Mouse (Mus musculus): Measurements from ENCODE around the gene Fem1a. TPM values are rescaled to one million over a fixed set of nuclear protein-coding genes. Genes with fewer than 3 reads are reported as not detected.
A peak's percentile ranks its signal among the peaks of the same experiment; 100 is the strongest.

Gene Fem1a
- polyA plus RNA-seq, 1 experiment from 2014 or later, result 15.5 TPM

DNA sequence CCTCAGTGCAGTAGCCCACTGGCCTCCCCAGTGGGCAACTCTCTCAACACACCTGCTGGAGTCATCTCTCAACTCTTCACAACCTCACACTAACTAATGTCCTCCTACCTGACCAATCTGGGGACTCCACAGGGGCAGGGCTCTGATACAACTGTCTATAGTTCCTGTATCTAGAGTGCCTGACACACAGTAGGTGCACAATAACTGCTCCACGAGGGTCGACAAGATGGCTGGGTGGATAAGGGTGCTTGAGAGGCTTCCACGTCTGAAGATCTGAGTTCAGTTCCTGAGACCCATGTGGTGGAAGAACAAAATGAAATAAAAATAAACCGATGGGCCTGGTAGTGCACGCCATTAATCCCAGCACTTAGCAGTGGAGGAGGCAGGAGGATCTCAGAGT is 17.4 kb downstream of the Fem1a start:
- no peak overlapping the region for H3K4me3 ChIP-seq
- H3K27me3 ChIP-seq (ENCODE audit: insufficient read depth, poor library complexity, severe bottlenecking), result no peaks in the 10 kb centered on the region
- 88% methylated on average over 5 of the region's 5 CpGs for WGBS
- H3K27ac ChIP-seq, result no peak overlapping the region
- DNase-seq (ENCODE audit: low spot score), result no peak
- no peaks in the 10 kb centered on the region for H3K9me3 ChIP-seq
- H3K36me3 ChIP-seq, result peaks cover 26% of the 10 kb centered on the region
- H3K4me1 ChIP-seq (replicated peaks), result peaks cover 30% of the 10 kb centered on the region

DNA sequence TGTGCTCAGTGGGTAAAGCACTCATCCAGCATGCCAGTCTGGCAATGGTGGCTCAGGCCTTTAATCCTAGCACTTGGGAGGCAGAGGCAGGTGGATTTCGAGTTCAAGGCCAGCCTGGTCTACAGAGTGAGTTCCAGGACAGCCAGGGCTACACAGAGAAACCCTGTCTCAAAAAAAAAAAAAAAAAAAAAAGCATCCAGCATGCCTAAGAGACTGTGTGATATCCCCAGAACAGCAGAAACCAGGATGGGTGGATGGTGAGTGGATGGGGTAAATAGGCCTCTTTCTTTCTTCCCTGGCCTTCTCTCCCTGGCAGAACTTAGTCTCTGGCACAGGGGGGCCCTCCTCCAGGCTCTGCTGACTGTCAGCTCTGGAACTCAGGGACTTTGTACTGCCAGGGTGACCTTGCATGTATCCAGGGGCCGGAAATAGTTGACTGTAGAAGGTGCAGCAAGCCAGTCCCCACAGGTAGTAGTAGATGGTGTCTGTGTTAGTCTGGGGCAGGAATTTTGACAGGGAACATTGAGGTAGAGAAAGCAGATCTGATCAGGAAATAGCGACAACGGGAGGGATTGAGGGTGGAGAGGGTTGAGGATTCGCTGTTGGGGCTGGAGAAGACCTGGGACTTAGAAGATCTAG is 19.4 kb downstream of the Fem1a start:
- Histone ChIP-seq H3K27me3 (ENCODE audit: insufficient read depth, poor library complexity, severe bottlenecking) (no peaks in the 10 kb centered on the region), H3K27ac (peak overlapping the region; percentile 85)

DNA sequence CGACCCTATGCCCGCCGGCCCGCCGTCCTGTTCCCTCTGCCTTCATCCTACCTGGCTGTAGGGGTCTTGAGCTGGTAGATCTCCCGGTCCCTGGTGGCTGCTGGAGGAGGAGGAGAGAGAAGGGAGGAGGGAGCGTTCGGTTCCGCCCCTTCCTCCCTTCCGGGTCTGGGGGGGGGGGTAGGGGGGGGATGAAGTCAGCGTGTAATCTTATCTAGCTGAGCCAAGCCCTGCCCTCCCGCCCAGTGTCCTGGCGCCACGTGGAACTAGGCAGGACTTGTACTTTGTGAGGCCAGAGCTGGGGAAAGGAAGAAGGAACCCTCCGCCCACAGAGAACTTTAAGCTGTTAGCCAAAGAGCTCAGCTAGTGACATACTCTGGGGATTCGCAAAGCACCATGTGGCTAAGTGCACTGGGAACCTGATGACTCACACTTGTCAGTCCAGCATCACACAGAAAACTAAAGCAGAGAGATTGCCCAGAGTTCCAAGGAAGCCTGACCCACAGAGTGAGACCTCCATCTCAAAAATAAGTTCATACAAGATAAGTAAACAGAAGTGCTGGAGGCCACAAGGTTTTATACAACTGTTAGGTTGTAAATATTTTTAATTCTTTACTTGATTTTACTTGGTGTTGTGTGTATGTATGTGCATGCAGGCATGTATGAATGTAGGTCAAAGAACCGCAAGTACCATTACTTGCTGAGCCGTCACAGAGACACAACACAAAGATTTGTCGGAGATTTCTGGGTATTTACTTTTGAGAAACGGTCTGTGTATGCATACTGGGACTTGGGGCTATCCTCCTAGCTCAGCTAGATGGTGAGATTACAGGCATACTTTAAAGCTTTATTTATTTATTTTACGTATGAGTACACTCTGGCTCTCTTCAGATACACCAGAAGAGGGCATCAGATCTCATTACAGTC is 20.3 kb downstream of the Fem1a start, which contains the start of gene Ticam1:
Gene Ticam1 (minus strand): TSS at position 144 of the 924 bp plus-strand sequence.
- Histone ChIP-seq H3K36me3 (peaks cover 27% of the 10 kb centered on the region), H3K27me3 (ENCODE audit: insufficient read depth, poor library complexity, severe bottlenecking) (no peaks in the 10 kb centered on the region), H3K27ac (peak within 1 kb of the TSS; percentile 85), H3K9me3 (no peaks in the 10 kb centered on the region), H3K4me1 (replicated peaks) (peaks cover 22% of the 10 kb centered on the region), H3K4me3 (peak within 1 kb of the TSS; percentile 62)
- DNase-seq (ENCODE audit: low spot score), result peak; percentile 94
- WGBS, result 8% methylated on average over 21 of the region's 21 CpGs

More for the DNA sequence above, 19.4 kb downstream of the Fem1a start:
- Histone ChIP-seq H3K4me1 (replicated peaks) (peaks cover 22% of the 10 kb centered on the region), H3K4me3 (peak overlapping the region; percentile 62), H3K9me3 (no peaks in the 10 kb centered on the region), H3K36me3 (peaks cover 28% of the 10 kb centered on the region)
- no peak for DNase-seq (ENCODE audit: low spot score)
- 29% methylated on average over 5 of the region's 5 CpGs for WGBS

DNA sequence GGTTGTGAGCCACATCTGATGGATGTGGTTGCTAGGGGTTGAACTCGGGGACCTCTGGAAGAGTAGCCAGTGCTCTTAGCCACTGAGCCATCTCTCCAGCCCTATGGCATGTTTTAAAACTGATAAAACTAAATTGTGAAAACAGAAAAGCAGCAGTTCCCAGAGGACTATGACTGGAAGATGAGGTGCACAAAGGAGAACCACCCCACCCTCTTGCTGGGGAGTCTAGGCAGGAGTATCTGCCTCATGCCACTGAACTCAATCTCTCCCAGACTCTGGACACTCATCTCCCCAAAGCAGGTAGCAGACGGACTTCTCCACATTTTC is 20.9 kb downstream of the Fem1a start:
- Histone ChIP-seq H3K27ac (peak overlapping the region; percentile 85), H3K4me3 (peak overlapping the region; percentile 62), H3K4me1 (replicated peaks) (peaks cover 22% of the 10 kb centered on the region), H3K27me3 (ENCODE audit: insufficient read depth, poor library complexity, severe bottlenecking) (no peaks in the 10 kb centered on the region), H3K36me3 (peaks cover 26% of the 10 kb centered on the region), H3K9me3 (no peaks in the 10 kb centered on the region)
- 51% methylated on average over 2 of the region's 2 CpGs for WGBS
- no peak for DNase-seq (ENCODE audit: low spot score)

DNA sequence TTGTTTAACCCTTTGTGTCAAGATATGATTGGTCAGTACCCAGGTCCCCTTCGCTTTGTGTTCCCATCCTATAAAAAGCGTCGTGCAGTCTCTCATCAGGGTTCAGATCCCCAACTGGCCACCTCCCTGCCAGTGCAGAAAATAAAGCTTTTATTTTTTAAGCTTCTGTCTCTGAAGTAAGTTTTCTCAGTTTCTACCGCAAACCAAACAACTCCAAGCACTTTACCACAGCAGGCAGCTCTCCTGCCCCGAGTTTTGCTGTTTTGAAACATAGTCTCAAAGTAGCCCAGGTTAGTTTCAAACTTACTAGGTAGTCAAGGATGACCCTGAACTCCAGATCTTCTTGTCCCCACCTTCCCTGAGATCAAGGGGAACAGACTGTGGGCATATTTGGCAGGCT is 21.7 kb downstream of the Fem1a start:
- H3K4me1 ChIP-seq (replicated peaks), result peaks cover 22% of the 10 kb centered on the region
- H3K4me3 ChIP-seq, result no peak overlapping the region
- peaks cover 34% of the 10 kb centered on the region for H3K36me3 ChIP-seq
- no peak for DNase-seq (ENCODE audit: low spot score)
- no peak overlapping the region for H3K27ac ChIP-seq
- WGBS, result 92% methylated on average over 5 of the region's 5 CpGs
- no peaks in the 10 kb centered on the region for H3K9me3 ChIP-seq
- H3K27me3 ChIP-seq (ENCODE audit: insufficient read depth, poor library complexity, severe bottlenecking), result no peaks in the 10 kb centered on the region

DNA sequence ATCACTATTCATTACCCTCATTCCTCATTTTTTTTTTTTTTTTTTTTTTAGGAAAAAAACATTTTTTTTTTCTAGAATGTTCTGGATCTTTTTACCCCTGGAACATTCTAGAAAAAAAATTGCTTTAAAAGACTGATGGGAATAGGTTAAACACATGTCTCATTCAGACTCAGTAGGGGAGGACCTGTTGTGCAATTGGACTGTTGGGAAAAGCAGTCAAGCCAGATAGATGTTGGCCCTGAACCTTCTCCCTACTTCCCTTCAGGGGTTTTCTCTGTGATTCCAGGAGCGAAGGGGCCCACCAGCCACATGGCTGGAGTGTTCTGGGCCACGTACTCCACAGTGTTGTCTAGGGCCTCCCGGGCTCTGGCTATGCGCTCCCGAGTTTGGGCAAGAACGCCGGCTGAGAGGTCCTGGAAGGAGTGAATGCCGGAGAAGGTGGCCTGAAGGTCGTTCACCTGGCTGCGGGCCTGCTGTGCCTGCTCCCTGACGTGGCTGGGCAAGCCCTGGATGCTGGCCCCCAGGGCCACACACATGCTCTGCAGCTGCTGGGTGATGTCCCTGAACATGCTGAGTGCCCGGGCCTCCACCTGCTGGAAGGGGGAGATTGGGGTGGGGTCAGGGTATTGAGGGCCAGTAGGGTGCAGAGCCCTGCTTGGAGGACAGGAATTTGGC is 23.0 kb downstream of the Fem1a start:
- 92% methylated on average over 12 of the region's 12 CpGs for WGBS
- peaks cover 22% of the 10 kb centered on the region for H3K4me1 ChIP-seq (replicated peaks)
- no peak overlapping the region; the same call in 1 of the 2 replicates for H3K27ac ChIP-seq
- H3K9me3 ChIP-seq, result no peaks in the 10 kb centered on the region
- H3K36me3 ChIP-seq, result peaks cover 44% of the 10 kb centered on the region
- no peak overlapping the region for H3K4me3 ChIP-seq
- DNase-seq (ENCODE audit: low spot score), result no peak
- no peaks in the 10 kb centered on the region for H3K27me3 ChIP-seq (ENCODE audit: insufficient read depth, poor library complexity, severe bottlenecking)

DNA sequence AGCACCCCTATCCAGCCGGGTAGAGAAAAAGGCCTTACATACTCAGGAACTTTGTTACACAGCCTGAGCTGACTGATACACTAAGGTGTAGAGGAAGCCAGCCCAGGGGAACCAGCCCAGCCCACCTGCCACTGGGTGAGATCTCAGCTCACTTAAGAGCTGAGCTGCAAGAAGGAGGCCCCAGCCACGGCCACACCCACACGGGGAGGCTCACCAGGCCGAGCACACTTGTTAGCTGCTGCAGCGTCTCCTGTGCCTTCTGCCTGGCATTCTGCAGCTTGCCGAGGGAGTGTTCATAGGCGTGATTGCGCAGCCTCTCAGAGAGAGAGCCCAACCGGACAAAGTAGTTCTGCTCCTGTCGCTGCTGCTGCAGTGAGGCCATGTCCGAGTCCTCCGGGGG is 24.6 kb downstream of the Fem1a start:
- H3K4me3 ChIP-seq, result no peak overlapping the region
- DNase-seq (ENCODE audit: low spot score), result no peak
- 90% methylated on average over 12 of the region's 12 CpGs for WGBS
- H3K27me3 ChIP-seq (ENCODE audit: insufficient read depth, poor library complexity, severe bottlenecking), result no peaks in the 10 kb centered on the region
- 0 out of 2 replicates have a peak overlapping the region, but pooled peaks have one; percentile 12 for H3K27ac ChIP-seq
- H3K36me3 ChIP-seq, result peaks cover 60% of the 10 kb centered on the region
- H3K4me1 ChIP-seq (replicated peaks), result peaks cover 16% of the 10 kb centered on the region
- H3K9me3 ChIP-seq, result no peaks in the 10 kb centered on the region

DNA sequence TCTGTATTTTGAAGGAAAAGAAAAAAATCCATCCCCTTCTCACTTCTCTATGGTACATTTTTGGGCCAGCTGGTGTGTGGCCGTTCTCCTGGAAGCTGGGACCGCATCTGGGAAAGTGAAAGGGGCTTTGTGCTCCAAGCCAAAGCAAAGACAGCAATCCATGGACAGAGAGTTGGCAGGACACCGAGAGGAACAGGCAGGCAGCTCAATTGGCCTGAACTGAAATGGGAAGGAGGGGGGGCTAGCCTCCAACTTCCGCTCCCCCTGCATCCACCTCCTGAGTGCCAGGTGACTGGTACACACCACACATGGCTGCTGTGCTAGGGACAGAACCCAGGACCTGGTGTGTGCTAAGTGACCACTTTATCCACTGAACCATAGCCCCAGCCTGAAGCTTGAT is 26.2 kb downstream of the Fem1a start:
- Histone ChIP-seq H3K27me3 (ENCODE audit: insufficient read depth, poor library complexity, severe bottlenecking) (no peaks in the 10 kb centered on the region), H3K9me3 (no peaks in the 10 kb centered on the region), H3K4me3 (no peak overlapping the region), H3K4me1 (replicated peaks) (peaks cover 3% of the 10 kb centered on the region), H3K36me3 (peaks cover 64% of the 10 kb centered on the region), H3K27ac (no peak overlapping the region)
- WGBS, result 93% methylated on average over 4 of the region's 4 CpGs
- no peak for DNase-seq (ENCODE audit: low spot score)

DNA sequence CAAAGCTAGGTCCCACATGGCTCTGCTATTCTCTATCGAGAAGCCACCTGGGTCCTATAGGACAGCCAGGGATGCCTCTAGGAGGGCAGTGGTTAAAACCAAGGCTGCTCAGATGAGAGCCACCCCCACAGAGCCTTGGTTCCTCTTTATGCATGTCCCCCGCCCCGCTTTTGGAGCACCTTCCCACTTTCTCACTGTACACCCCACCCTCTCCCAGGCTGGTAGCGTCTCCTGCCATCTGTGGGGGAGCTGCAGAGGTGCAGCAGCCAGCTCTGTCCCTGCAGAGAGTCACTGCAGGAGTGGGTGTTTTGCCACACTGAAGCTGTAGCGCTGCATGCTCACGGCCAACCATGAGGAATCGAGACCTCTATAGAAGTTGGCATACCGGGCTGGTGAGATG is 26.7 kb downstream of the Fem1a start:
- WGBS, result 94% methylated on average over 8 of the region's 8 CpGs

DNA sequence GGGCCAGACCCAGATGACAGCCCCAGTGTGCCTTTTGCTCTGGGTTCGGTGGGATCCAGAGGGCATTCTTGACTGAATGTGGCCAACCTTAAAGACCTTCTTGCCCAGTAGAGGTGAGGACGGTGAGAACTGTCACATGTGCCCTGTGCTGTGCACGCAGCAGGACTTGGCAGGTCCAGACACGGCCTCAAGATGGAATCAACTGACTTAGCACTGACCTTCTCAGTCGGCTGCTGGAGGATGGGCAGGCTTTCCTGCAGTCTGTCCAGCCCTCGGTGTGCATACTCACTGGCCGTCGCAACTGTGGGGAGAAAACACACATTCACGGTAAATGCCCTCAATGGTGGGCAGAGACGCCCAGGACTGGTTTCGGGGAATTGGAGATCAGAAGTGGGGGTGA is 29.4 kb downstream of the Fem1a start:
- Histone ChIP-seq H3K27me3 (ENCODE audit: insufficient read depth, poor library complexity, severe bottlenecking) (no peaks in the 10 kb centered on the region), H3K9me3 (no peaks in the 10 kb centered on the region), H3K4me1 (replicated peaks) (peaks cover 35% of the 10 kb centered on the region), H3K36me3 (peaks cover 46% of the 10 kb centered on the region), H3K4me3 (no peak overlapping the region), H3K27ac (no peak overlapping the region)
- 94% methylated on average over 11 of the region's 11 CpGs for WGBS
- DNase-seq (ENCODE audit: low spot score), result no peak

More for the DNA sequence above, 26.7 kb downstream of the Fem1a start:
- peaks cover 8% of the 10 kb centered on the region for H3K4me1 ChIP-seq (replicated peaks)
- no peaks in the 10 kb centered on the region for H3K9me3 ChIP-seq
- DNase-seq (ENCODE audit: low spot score), result no peak
- H3K36me3 ChIP-seq, result peaks cover 64% of the 10 kb centered on the region
- H3K27ac ChIP-seq, result no peak overlapping the region
- H3K27me3 ChIP-seq (ENCODE audit: insufficient read depth, poor library complexity, severe bottlenecking), result no peaks in the 10 kb centered on the region
- no peak overlapping the region for H3K4me3 ChIP-seq

DNA sequence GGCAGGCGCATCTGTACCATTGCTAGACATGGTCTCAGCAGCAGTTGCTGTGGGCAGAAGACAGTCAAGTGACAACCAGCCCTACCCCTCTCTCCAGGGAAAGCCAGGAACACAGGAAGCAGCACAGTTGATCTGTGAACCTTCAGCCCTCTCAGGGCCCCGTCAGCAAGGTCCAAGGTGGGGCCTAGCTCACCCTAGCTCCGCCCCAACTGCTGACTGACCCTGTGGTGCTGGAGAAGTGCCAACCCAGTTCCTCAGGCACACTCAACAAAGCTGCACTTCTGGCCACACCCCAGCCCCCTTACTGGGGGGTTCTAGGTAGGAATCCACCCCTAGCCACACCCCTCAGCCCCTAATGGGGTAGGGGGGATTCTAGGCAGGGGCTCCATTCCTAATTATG is 31.2 kb downstream of the Fem1a start:
- Histone ChIP-seq H3K36me3 (peaks cover 36% of the 10 kb centered on the region), H3K4me1 (replicated peaks) (peaks cover 53% of the 10 kb centered on the region), H3K27ac (peak overlapping the region; percentile 60), H3K4me3 (peak overlapping the region; percentile 16), H3K27me3 (ENCODE audit: insufficient read depth, poor library complexity, severe bottlenecking) (no peaks in the 10 kb centered on the region), H3K9me3 (no peaks in the 10 kb centered on the region)
- WGBS, result 79% methylated on average over 3 of the region's 3 CpGs
- DNase-seq (ENCODE audit: low spot score), result no peak

DNA sequence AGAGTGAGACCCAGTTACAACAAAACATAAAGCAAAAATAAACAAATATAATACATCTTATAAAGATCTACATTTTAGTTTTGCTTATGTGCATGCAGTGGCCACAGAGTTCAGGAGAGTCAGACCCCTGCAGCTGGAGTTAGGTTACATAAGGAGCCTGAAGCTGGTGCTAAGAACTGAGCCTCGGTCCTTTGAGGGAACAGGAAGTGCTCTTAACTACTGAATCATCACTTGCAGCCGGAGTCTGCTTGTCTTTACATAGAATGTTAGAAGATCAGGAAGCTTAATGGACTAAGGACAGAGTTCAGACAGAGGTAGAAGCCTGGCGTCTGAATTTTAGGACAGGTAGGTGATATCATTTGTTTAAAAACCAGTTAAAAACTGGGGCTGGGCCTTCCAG is 32.3 kb downstream of the Fem1a start:
- H3K36me3 ChIP-seq, result peaks cover 28% of the 10 kb centered on the region
- no peaks in the 10 kb centered on the region for H3K27me3 ChIP-seq (ENCODE audit: insufficient read depth, poor library complexity, severe bottlenecking)
- 53% methylated on average over 3 of the region's 3 CpGs for WGBS
- DNase-seq (ENCODE audit: low spot score), result no peak
- H3K4me3 ChIP-seq, result peak overlapping the region; percentile 55
- H3K27ac ChIP-seq, result peak overlapping the region; percentile 88
- no peaks in the 10 kb centered on the region for H3K9me3 ChIP-seq
- H3K4me1 ChIP-seq (replicated peaks), result peaks cover 54% of the 10 kb centered on the region
